9 mouse cellular contexts compared by ENCODE assay signal in the genomic region with DNA sequence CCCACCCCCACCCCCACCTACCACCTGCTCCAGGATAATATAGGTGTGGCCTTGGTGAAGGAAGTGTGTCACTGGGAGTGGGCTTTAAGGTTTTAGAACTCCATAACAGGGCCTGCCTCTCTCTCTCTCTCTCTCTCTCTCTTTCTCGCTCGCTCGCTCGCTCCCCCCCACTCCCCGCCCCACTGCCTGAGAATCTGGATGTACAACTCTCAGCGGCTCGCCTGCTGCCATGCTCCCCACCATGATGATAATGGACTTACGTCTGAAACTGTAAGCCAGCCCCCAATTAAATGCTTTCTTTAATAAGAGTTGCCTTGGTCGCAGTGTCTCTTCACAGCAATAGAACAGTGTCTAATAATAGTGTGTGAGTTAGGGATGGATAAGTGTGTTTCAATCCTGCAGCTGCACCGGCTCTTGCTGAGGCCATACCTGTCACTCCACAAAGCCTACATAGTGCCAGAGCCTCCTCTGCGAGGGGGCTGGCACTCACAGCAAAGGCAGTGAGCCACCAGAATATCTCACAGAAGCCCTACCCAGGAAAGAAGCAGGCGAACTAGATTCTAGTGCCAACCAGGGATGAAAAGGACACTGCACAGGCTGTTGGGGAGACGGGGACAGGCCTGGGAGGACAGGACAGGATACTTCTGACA. TPM values are rescaled to one million over a fixed set of nuclear protein-coding genes. Genes with fewer than 3 reads are reported as not detected.
DNase-seq lines count a peak whose midpoint lies in the region; ATAC-seq and TF ChIP-seq lines count a peak whose summit lies in the region.
"Had no signal": no experiment of that assay in that cellular context is flagged by ENCODE, and none has a peak within 500 bp of the region (broad histone marks: within the 10 kb centered on the region; RNA-seq: fewer than 3 reads in every experiment).

No protein-coding gene starts in this region.

- peak; percentile 49; the same call in 1 of the 2 replicates for ATAC-seq in heart, embryonic 15.5 days (replicated peaks; ENCODE audit: insufficient number of reproducible peaks, insufficient read depth, low FRiP score, low read depth)
- ATAC-seq in midbrain, postnatal 0 days (ENCODE audit: low FRiP score), result peak; percentile 55; the same call in 1 of the 2 replicates

- DNase-seq in layer of hippocampus, postnatal 14 days (ENCODE audit: low spot score in 2 of 2), result peak; percentile 37 to 43
- no peak for DNase-seq in layer of hippocampus, adult 8-10 months (ENCODE audit: low spot score in 2 of 2)
- DNase-seq in cerebellum, postnatal 36 days, result peak; percentile 47 to 55
- DNase-seq in midbrain, postnatal 0 days (ENCODE audit: low spot score), result peak; percentile 64
- DNase-seq in thymus, postnatal 36 days, result no peak
- DNase-seq in urinary bladder, postnatal 36 days (ENCODE audit: low spot score in 2 of 2), result no peak
- no peak for DNase-seq in kidney, adult 11 months

- peak overlapping the region; percentile 16 for H3K4me3 ChIP-seq in heart, embryonic 15.5 days
- H3K4me3 ChIP-seq in midbrain, postnatal 0 days (ENCODE audit: low read depth, low read length), result no peak overlapping the region

- H3K36me3 ChIP-seq in heart, embryonic 15.5 days, result no peaks in the 10 kb centered on the region
- no peaks in the 10 kb centered on the region for H3K36me3 ChIP-seq in midbrain, postnatal 0 days (ENCODE audit: insufficient read depth, low read length)

- 0 out of 2 replicates have a peak overlapping the region, but pooled peaks have one; percentile 6 for H3K9ac ChIP-seq in heart, embryonic 15.5 days
- H3K9ac ChIP-seq in midbrain, postnatal 0 days (replicated peaks; ENCODE audit: low read length, poor library complexity, severe bottlenecking), result no peak overlapping the region

- H3K4me1 ChIP-seq in heart, embryonic 15.5 days (replicated peaks), result peaks cover 36% of the 10 kb centered on the region
- H3K4me1 ChIP-seq in midbrain, postnatal 0 days (ENCODE audit: insufficient read depth, low read length), result peaks cover 3% of the 10 kb centered on the region; the same call in 1 of the 2 replicates

- TF ChIP-seq CTCF in midbrain, postnatal 0 days (IDR thresholded peaks at IDR 0.05), result no peak

- H3K4me2 ChIP-seq in heart, embryonic 15.5 days, result peak overlapping the region; percentile 52
- no peak overlapping the region; the same call in 1 of the 2 replicates for H3K4me2 ChIP-seq in midbrain, postnatal 0 days (ENCODE audit: low read depth, low read length, poor library complexity, severe bottlenecking)

- H3K9me3 ChIP-seq in heart, embryonic 15.5 days (replicated peaks), result no peaks in the 10 kb centered on the region
- no peaks in the 10 kb centered on the region for H3K9me3 ChIP-seq in midbrain, postnatal 0 days (ENCODE audit: low read length)
- H3K9me3 ChIP-seq: G1E had no signal

- H3K27me3 ChIP-seq in heart, embryonic 15.5 days, result no peaks in the 10 kb centered on the region
- H3K27me3 ChIP-seq in midbrain, postnatal 0 days (ENCODE audit: insufficient read depth, low read length), result no peaks in the 10 kb centered on the region

- WGBS in heart, embryonic 15.5 days, result 47% methylated on average over 13 of the region's 13 CpGs
- WGBS in midbrain, postnatal 0 days, result 66% methylated on average over 13 of the region's 13 CpGs

- H3K27ac ChIP-seq in heart, embryonic 15.5 days, result peak overlapping the region; percentile 97
- peak overlapping the region; percentile 63 for H3K27ac ChIP-seq in midbrain, postnatal 0 days (ENCODE audit: low read depth, low read length)

RNA-seq across cellular contexts. Expression of a gene that starts 26.6 kb away (rescaled TPM):
- total RNA-seq in layer of hippocampus, postnatal 14 days (2021), result 10 to 100 TPM; 82.3 to 85.1 TPM
- 100 to 1,000 TPM in 3 of 4 experiments, 10 to 100 TPM in 1; 96.5 to 113 (median 102) TPM for total RNA-seq in layer of hippocampus, adult 8-10 months (2022)
- 10.2 and 12.8 TPM in 2 replicates for polyA plus RNA-seq in heart, embryonic 15.5 days (2015; fragmentation: Nextera tagmentation; extraction: Ambion mirVana)
- total RNA-seq in midbrain, postnatal 0 days (2014; rRNA removed), result 34.7 and 35.7 TPM in 2 replicates
- 14.8 and 18.3 TPM in 2 replicates for polyA plus RNA-seq in midbrain, postnatal 0 days (2015; fragmentation: Nextera tagmentation; extraction: Ambion mirVana)

RNA-seq across cellular contexts. Expression of a gene that starts 47.4 kb away (rescaled TPM):
- 10 to 100 TPM; 23.6 to 24.2 TPM for total RNA-seq in layer of hippocampus, postnatal 14 days (2021)
- 10 to 100 TPM; 27.6 to 31.2 (median 29.7) TPM for total RNA-seq in layer of hippocampus, adult 8-10 months (2022)
- polyA plus RNA-seq in heart, embryonic 15.5 days (2015; fragmentation: Nextera tagmentation; extraction: Ambion mirVana), result 36.0 and 36.9 TPM in 2 replicates
- total RNA-seq in midbrain, postnatal 0 days (2014; rRNA removed), result 38.0 and 41.1 TPM in 2 replicates
- polyA plus RNA-seq in midbrain, postnatal 0 days (2015; fragmentation: Nextera tagmentation; extraction: Ambion mirVana), result 42.3 and 44.4 TPM in 2 replicates

RNA-seq across cellular contexts. Expression of a gene that starts 52.7 kb away (rescaled TPM):
- total RNA-seq in layer of hippocampus, postnatal 14 days (2021), result 1 to 10 TPM; 2.4 to 4.2 TPM
- 1 to 10 TPM; 5.1 to 6.3 (median 5.4) TPM for total RNA-seq in layer of hippocampus, adult 8-10 months (2022)
- 48.8 and 61.8 TPM in 2 replicates for polyA plus RNA-seq in heart, embryonic 15.5 days (2015; fragmentation: Nextera tagmentation; extraction: Ambion mirVana)
- 6.4 and 7.7 TPM in 2 replicates for total RNA-seq in midbrain, postnatal 0 days (2014; rRNA removed)
- 9.2 and 10.2 TPM in 2 replicates for polyA plus RNA-seq in midbrain, postnatal 0 days (2015; fragmentation: Nextera tagmentation; extraction: Ambion mirVana)

RNA-seq across cellular contexts. Expression of a gene that starts 57.1 kb away (rescaled TPM):
- 10 to 100 TPM; 44.4 to 46.2 TPM for total RNA-seq in layer of hippocampus, postnatal 14 days (2021)
- 10 to 100 TPM; 45.4 to 61.2 (median 53.8) TPM for total RNA-seq in layer of hippocampus, adult 8-10 months (2022)
- polyA plus RNA-seq in heart, embryonic 15.5 days (2015; fragmentation: Nextera tagmentation; extraction: Ambion mirVana), result 9.3 and 13.5 TPM in 2 replicates
- 29.7 and 36.8 TPM in 2 replicates for total RNA-seq in midbrain, postnatal 0 days (2014; rRNA removed)
- 14.7 and 20.1 TPM in 2 replicates for polyA plus RNA-seq in midbrain, postnatal 0 days (2015; fragmentation: Nextera tagmentation; extraction: Ambion mirVana)

Comparison
In these comparisons a context has a peak if more than half of its experiments do, and no peak if none do; other contexts are left out.
1. DNase-seq: peak in layer of hippocampus, postnatal 14 days (2 of 2), cerebellum, postnatal 36 days (2 of 2) and midbrain, postnatal 0 days (single experiment); none in layer of hippocampus, adult 8-10 months (0 of 2), thymus, postnatal 36 days (0 of 2), urinary bladder, postnatal 36 days (0 of 2) and kidney, adult 11 months (single experiment).